Comparison of ENCODE assay signal across 8 mouse cellular contexts in the genomic region with DNA sequence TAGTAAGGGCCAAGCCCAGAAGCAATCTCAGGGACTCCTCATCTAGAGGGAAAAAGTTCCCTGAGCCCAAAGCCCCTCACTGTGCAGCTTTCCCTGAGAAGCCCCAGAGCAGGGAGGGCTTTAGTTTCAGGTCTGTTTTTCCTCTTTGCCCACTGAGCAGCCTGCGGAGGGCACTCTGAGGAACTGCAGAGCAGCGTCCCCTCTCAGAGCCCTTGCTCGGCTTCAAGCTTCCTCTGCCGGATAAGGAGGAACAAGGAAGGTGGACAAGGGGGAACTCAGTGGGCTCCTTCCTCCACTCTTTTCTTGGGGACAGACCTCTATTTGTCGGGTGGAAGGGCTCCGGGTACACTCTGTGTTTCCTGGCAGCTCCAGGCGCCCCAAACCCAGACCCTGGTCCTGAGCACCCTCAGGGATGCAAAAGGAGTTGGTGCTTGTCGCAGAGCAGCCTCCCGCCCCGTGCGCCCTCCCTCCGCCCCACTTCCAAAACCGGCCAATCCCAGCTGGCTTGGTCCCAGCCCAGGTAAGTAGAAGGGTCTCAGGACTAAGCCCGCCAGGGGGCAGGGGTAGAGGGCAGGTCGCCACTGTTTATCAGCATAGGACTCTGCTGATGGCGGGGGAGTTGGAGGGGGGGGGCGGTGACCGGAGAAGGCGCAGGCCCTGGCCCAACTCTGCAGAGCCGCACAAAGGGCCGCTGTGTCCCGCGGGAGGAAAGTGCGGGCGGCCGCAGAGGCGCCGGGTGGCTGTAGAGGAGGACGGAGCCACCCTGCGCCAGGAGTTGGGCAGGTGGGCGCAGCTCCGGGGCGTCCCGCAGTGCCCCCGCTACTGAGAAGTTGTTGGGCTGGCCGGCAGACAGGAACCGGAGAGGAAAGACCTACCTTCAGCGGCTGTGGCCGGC. TPM values are rescaled to one million over a fixed set of nuclear protein-coding genes. Genes with fewer than 3 reads are reported as not detected.
DNase-seq lines count a peak whose midpoint lies in the region; ATAC-seq and TF ChIP-seq lines count a peak whose summit lies in the region.

No protein-coding gene starts in this region.

- peak overlapping the region; percentile 61 for H3K9ac ChIP-seq in liver, embryonic 11.5 days (ENCODE audit: low read depth, low read length)
- peak overlapping the region; percentile 73 for H3K9ac ChIP-seq in neural tube, embryonic 15.5 days (replicated peaks)

- peaks cover 29% of the 10 kb centered on the region for H3K4me1 ChIP-seq in E14TG2a.4 (replicated peaks; ENCODE audit: low read depth, low read length)
- H3K4me1 ChIP-seq in liver, embryonic 11.5 days (replicated peaks; ENCODE audit: control insufficient read depth, insufficient read depth, low read length), result peaks cover 37% of the 10 kb centered on the region
- peaks cover 60% of the 10 kb centered on the region for H3K4me1 ChIP-seq in neural tube, embryonic 15.5 days

- no peak overlapping the region for H3K27ac ChIP-seq in liver, embryonic 11.5 days (ENCODE audit: low read depth, low read length)
- H3K27ac ChIP-seq in neural tube, embryonic 15.5 days (replicated peaks), result peak overlapping the region; percentile 89

- ATAC-seq in cerebellum, adult (ENCODE audit: insufficient number of reproducible peaks, low FRiP score, low TSS enrichment), result no peak
- ATAC-seq in hematopoietic stem cell, adult 5-6 weeks (replicated peaks in 1 of 2; ENCODE audit: insufficient read depth in 1 of 2, low FRiP score in 2 of 2, low TSS enrichment in 1 of 2, low read depth in 1 of 2, poor library complexity in 2 of 2, severe bottlenecking in 2 of 2), result peak; percentile 48 to 51; a peak in 3 of 4 replicates
- ATAC-seq in liver, embryonic 11.5 days (replicated peaks; ENCODE audit: low FRiP score), result no peak
- ATAC-seq in neural tube, embryonic 15.5 days (ENCODE audit: low FRiP score), result peak; percentile 56

- DNase-seq in cerebellum, adult 11 months, result peak; percentile 54
- DNase-seq in embryo, embryonic 11 days, result peak; percentile 74
- peak; percentile 47 for DNase-seq in liver, embryonic 11.5 days (ENCODE audit: low spot score)
- no peak for DNase-seq in adrenal gland, adult 2 months

- TF ChIP-seq CTCF in E14TG2a.4 (conservative IDR thresholded peaks at IDR 0.05; ENCODE audit: low read length), result no peak

- whole genome bisulfite sequencing in liver, embryonic 11.5 days, result 2% methylated on average over 39 of the region's 39 CpGs
- WGBS in neural tube, embryonic 15.5 days, result 1% methylated on average over 38 of the region's 39 CpGs

- H3K4me2 ChIP-seq in liver, embryonic 11.5 days, result peak overlapping the region; percentile 79
- peak overlapping the region; percentile 95 for H3K4me2 ChIP-seq in neural tube, embryonic 15.5 days

- peaks cover 63% of the 10 kb centered on the region for H3K27me3 ChIP-seq in E14TG2a.4 (ENCODE audit: insufficient read depth, low read length)
- H3K27me3 ChIP-seq in liver, embryonic 11.5 days (replicated peaks; ENCODE audit: control insufficient read depth, insufficient read depth, low read length), result peaks cover 51% of the 10 kb centered on the region
- no peaks in the 10 kb centered on the region for H3K27me3 ChIP-seq in neural tube, embryonic 15.5 days (replicated peaks)

- peak overlapping the region; percentile 83 for H3K4me3 ChIP-seq in E14TG2a.4 (replicated peaks; ENCODE audit: low read length)
- H3K4me3 ChIP-seq in liver, embryonic 11.5 days (ENCODE audit: low read depth, low read length), result peak overlapping the region; percentile 47
- peak overlapping the region; percentile 69 for H3K4me3 ChIP-seq in neural tube, embryonic 15.5 days (replicated peaks)

- H3K36me3 ChIP-seq in E14TG2a.4 (ENCODE audit: insufficient read depth, low read length), result 0 out of 2 replicates have a peak, but pooled peaks cover 5% of the 10 kb centered on the region
- no peaks in the 10 kb centered on the region for H3K36me3 ChIP-seq in liver, embryonic 11.5 days (ENCODE audit: control insufficient read depth, insufficient read depth, low read length)
- no peaks in the 10 kb centered on the region for H3K36me3 ChIP-seq in neural tube, embryonic 15.5 days

- no peaks in the 10 kb centered on the region for H3K9me3 ChIP-seq in E14TG2a.4 (ENCODE audit: low read length)
- H3K9me3 ChIP-seq in liver, embryonic 11.5 days (ENCODE audit: control insufficient read depth, low read length), result no peaks in the 10 kb centered on the region
- no peaks in the 10 kb centered on the region for H3K9me3 ChIP-seq in neural tube, embryonic 15.5 days (replicated peaks)

RNA-seq across cellular contexts. Expression of gene Nacc2, which starts 31.9 kb away (rescaled TPM):
- 3.4 and 3.8 TPM in 2 replicates for total RNA-seq in hematopoietic stem cell, adult 5-6 weeks (2017)
- polyA plus RNA-seq in liver, embryonic 11.5 days (2014; fragmentation: Nextera tagmentation; extraction: Ambion mirVana), result 4.0 TPM in 2 replicates
- 22.9 and 23.6 TPM in 2 replicates for polyA plus RNA-seq in neural tube, embryonic 15.5 days (2015; fragmentation: Nextera tagmentation; extraction: Ambion mirVana)
- 10 to 100 TPM; 36.1 to 52.3 TPM for total RNA-seq in adrenal gland, adult 2 months (2021)
- polyA plus RNA-seq in adrenal gland, adult 2 months (2012; rRNA removed), result 69.8 and 94.3 TPM in 2 replicates

Comparison
In these comparisons a context has a peak if more than half of its experiments do, and no peak if none do; other contexts are left out.
1. ATAC-seq: peak in hematopoietic stem cell, adult 5-6 weeks (2 of 2) and neural tube, embryonic 15.5 days (single experiment); none in cerebellum, adult (single experiment) and liver, embryonic 11.5 days (single experiment).
2. Peak in every context shown above with its lines, with median percentiles within 50 percentile points of each other: H3K4me3 ChIP-seq.